Mouse (Mus musculus) ES-Bruce4 (cell line): Measurements from ENCODE around the gene C1s2.

Source experiments
- CTCF ChIP-seq: IDR thresholded peaks from one replicate; pipeline ENCODE4 v1.8.1; 2011; ENCODE audit warnings: low read depth, low read length
- POLR2A ChIP-seq: IDR thresholded peaks from one replicate; pipeline ENCODE4 v1.8.1; 2011; ENCODE audit warnings: low read length; ENCODE audit not compliant: insufficient read depth

GRCm38 (mm10) chr6:124592186-124592700 is 43.6 kb downstream of the C1s2 start:
- TF ChIP-seq POLR2A (no peak), CTCF (no peak)
